Mouse (Mus musculus): ENCODE results near the gene Nr2c1. TPM values are rescaled to one million over a fixed set of nuclear protein-coding genes. Genes with fewer than 3 reads are reported as not detected.

The Nr2c1 gene
- polyA plus RNA-seq, 1 experiment from 2014 or later: 10.4 TPM

- Histone ChIP-seq H3K36me3 (ENCODE audit: control insufficient read depth, insufficient read depth, low read length) (no peaks in the 10 kb centered on the region), H3K4me2 (ENCODE audit: low read depth, low read length) (no peak overlapping the region), H3K9me3 (ENCODE audit: control insufficient read depth, low read length) (0 out of 2 replicates have a peak, but pooled peaks cover 3% of the 10 kb centered on the region), H3K9ac (ENCODE audit: low read depth, low read length) (no peak overlapping the region), H3K4me3 (ENCODE audit: low read length) (no peak overlapping the region), H3K27ac (ENCODE audit: low read length) (no peak overlapping the region), H3K4me1 (ENCODE audit: control insufficient read depth, insufficient read depth, low read length) (no peaks in the 10 kb centered on the region), H3K27me3 (replicated peaks; ENCODE audit: control insufficient read depth, insufficient read depth, low read length) (no peaks in the 10 kb centered on the region)
- WGBS: 72% methylated on average over 6 of the region's 6 CpGs
- ATAC-seq: no peak
Measured at GRCm38 (mm10) chr10:94231025-94231424, 83.2 kb downstream of the Nr2c1 start.

GRCm38 (mm10) chr10:94235200-94235599, 87.4 kb downstream of the Nr2c1 start:
- no peaks in the 10 kb centered on the region for H3K4me1 ChIP-seq (ENCODE audit: control insufficient read depth, insufficient read depth, low read length)
- no peak overlapping the region for H3K27ac ChIP-seq (ENCODE audit: low read length)
- H3K4me2 ChIP-seq (ENCODE audit: low read depth, low read length): no peak overlapping the region
- H3K27me3 ChIP-seq (replicated peaks; ENCODE audit: control insufficient read depth, insufficient read depth, low read length): no peaks in the 10 kb centered on the region
- no peak for ATAC-seq
- H3K9me3 ChIP-seq (ENCODE audit: control insufficient read depth, low read length): no peaks in the 10 kb centered on the region
- no peaks in the 10 kb centered on the region for H3K36me3 ChIP-seq (ENCODE audit: control insufficient read depth, insufficient read depth, low read length)
- WGBS: 19% methylated on average over 4 of the region's 4 CpGs
- H3K4me3 ChIP-seq (ENCODE audit: low read length): no peak overlapping the region
- no peak overlapping the region for H3K9ac ChIP-seq (ENCODE audit: low read depth, low read length)

GRCm38 (mm10) chr10:94241346-94241745, 93.5 kb downstream of the Nr2c1 start:
- H3K27ac ChIP-seq (ENCODE audit: low read length): no peak overlapping the region
- no peak overlapping the region for H3K9ac ChIP-seq (ENCODE audit: low read depth, low read length)
- no peaks in the 10 kb centered on the region for H3K9me3 ChIP-seq (ENCODE audit: control insufficient read depth, low read length)
- H3K4me3 ChIP-seq (ENCODE audit: low read length): no peak overlapping the region
- 76% methylated on average over 2 of the region's 2 CpGs for WGBS
- no peaks in the 10 kb centered on the region for H3K27me3 ChIP-seq (replicated peaks; ENCODE audit: control insufficient read depth, insufficient read depth, low read length)
- H3K4me1 ChIP-seq (ENCODE audit: control insufficient read depth, insufficient read depth, low read length): no peaks in the 10 kb centered on the region
- no peak for ATAC-seq
- H3K36me3 ChIP-seq (ENCODE audit: control insufficient read depth, insufficient read depth, low read length): no peaks in the 10 kb centered on the region
- H3K4me2 ChIP-seq (ENCODE audit: low read depth, low read length): no peak overlapping the region

Other genes with a start within 250 kb of the Nr2c1 start
- gene Vezt, start 112.2 kb upstream of the Nr2c1 start, polyA plus RNA-seq (2015; fragmentation: Nextera tagmentation; extraction: Ambion mirVana): 17.1 and 18.5 TPM in 2 replicates
- gene Fgd6, start 112.0 kb upstream of the Nr2c1 start, polyA plus RNA-seq (2015; fragmentation: Nextera tagmentation; extraction: Ambion mirVana): 2.7 and 3.0 TPM in 2 replicates
- gene Ndufa12, start 50.7 kb downstream of the Nr2c1 start, polyA plus RNA-seq (2015; fragmentation: Nextera tagmentation; extraction: Ambion mirVana): 405 and 411 TPM in 2 replicates
- gene Gm4792, start 150.7 kb downstream of the Nr2c1 start, polyA plus RNA-seq (2015; fragmentation: Nextera tagmentation; extraction: Ambion mirVana): not detected in 2 replicates
- gene Tmcc3, start 163.9 kb downstream of the Nr2c1 start, polyA plus RNA-seq (2015; fragmentation: Nextera tagmentation; extraction: Ambion mirVana): 8.8 and 10.2 TPM in 2 replicates